Mouse (Mus musculus) myocyte (in vitro differentiated cells): Measurements from ENCODE around the gene Atg2a. TPM values are rescaled to one million over a fixed set of nuclear protein-coding genes. Genes with fewer than 3 reads are reported as not detected.
"Not testable (repeated sequence)": the region's sequence is repeated elsewhere in the genome, so short reads cannot be mapped to it uniquely, and the experiment has no call there.

Experiments
- H3K27me3 ChIP-seq: one replicate; pipeline ENCODE4 v1.6.1; 2011; ENCODE audit not compliant: control insufficient read depth, insufficient read depth, insufficient read length
- H3K36me3 ChIP-seq: one replicate; pipeline ENCODE4 v1.6.1; 2011; ENCODE audit not compliant: control insufficient read depth, insufficient read depth
- H3K4me2 ChIP-seq: one replicate; pipeline ENCODE4 v1.6.1; 2011; ENCODE audit warnings: low read depth, control low read depth
- H3K4me3 ChIP-seq: one replicate; pipeline ENCODE4 v1.5.1; 2011; ENCODE audit warnings: mild to moderate bottlenecking, control low read depth, moderate library complexity
- H3K79me2 ChIP-seq: one replicate; pipeline ENCODE4 v1.6.1; 2011; ENCODE audit not compliant: control insufficient read depth, insufficient read depth
- H3ac ChIP-seq: one replicate; pipeline ENCODE4 v1.6.1; 2011; ENCODE audit not compliant: control insufficient read depth, insufficient read length
- CEBPB ChIP-seq: IDR thresholded peaks from 2 replicates; pipeline ENCODE4 v1.6.1; 2011; ENCODE audit warnings: mild to moderate bottlenecking, moderate library complexity; ENCODE audit not compliant: poor library complexity, insufficient read depth, severe bottlenecking
- E2F4 ChIP-seq: IDR thresholded peaks from one replicate; pipeline ENCODE4 v1.6.1; 2011; ENCODE audit warnings: mild to moderate bottlenecking, control low read depth, moderate library complexity; ENCODE audit not compliant: insufficient read depth
- MAX ChIP-seq: IDR thresholded peaks from one replicate; pipeline ENCODE4 v1.6.1; 2011; ENCODE audit warnings: low read depth, mild to moderate bottlenecking, control low read depth
- MYOD1 ChIP-seq, 3 experiments: IDR thresholded peaks; one replicate each; pipeline ENCODE4 v1.6.1; 2011; ENCODE audit warnings: control low read depth in 2 of 3, low read depth in 2 of 3, mild to moderate bottlenecking in 2 of 3, moderate library complexity in 1 of 3; ENCODE audit not compliant: insufficient read length in 2 of 3, control insufficient read depth in 1 of 3
- MYOG ChIP-seq, 3 experiments: IDR thresholded peaks; one replicate each; pipeline ENCODE4 v1.6.1; 2011; ENCODE audit warnings: control low read depth in 2 of 3, low read depth in 2 of 3, mild to moderate bottlenecking in 2 of 3; ENCODE audit not compliant: insufficient read length in 2 of 3, control insufficient read depth in 1 of 3, insufficient read depth in 1 of 3
- POLR2A ChIP-seq: IDR thresholded peaks from one replicate; pipeline ENCODE4 v1.6.1; 2011; ENCODE audit warnings: low read depth, mild to moderate bottlenecking, control low read depth, moderate library complexity; ENCODE audit not compliant: insufficient read length
- POLR2AphosphoS2 ChIP-seq: IDR thresholded peaks from one replicate; pipeline ENCODE4 v1.6.1; 2011; ENCODE audit warnings: low read depth, control low read depth; ENCODE audit not compliant: insufficient read length
- REST ChIP-seq: IDR thresholded peaks from one replicate; pipeline ENCODE4 v1.6.1; 2011; ENCODE audit warnings: mild to moderate bottlenecking, control low read depth, moderate library complexity; ENCODE audit not compliant: insufficient read depth, insufficient read length
- SRF ChIP-seq: IDR thresholded peaks from one replicate; pipeline ENCODE4 v1.6.1; 2011; ENCODE audit warnings: low read depth; ENCODE audit not compliant: control insufficient read depth, insufficient read length
- TCF12 ChIP-seq: IDR thresholded peaks from one replicate; pipeline ENCODE4 v1.6.1; 2011; ENCODE audit warnings: mild to moderate bottlenecking, control low read depth; ENCODE audit not compliant: poor library complexity, insufficient read depth, severe bottlenecking
- TCF3 ChIP-seq: IDR thresholded peaks from one replicate; pipeline ENCODE4 v1.6.1; 2011; ENCODE audit warnings: low read depth, control low read depth; ENCODE audit not compliant: insufficient read length
- USF1 ChIP-seq: IDR thresholded peaks from one replicate; pipeline ENCODE4 v1.6.1; 2011; ENCODE audit warnings: low read depth, mild to moderate bottlenecking, control low read depth, moderate library complexity
- polyA plus RNA-seq: library from polyadenylated mRNA; unstranded; fragments of >200 nt; fragmentation: generic; extraction: Trizol; gene quantifications from one replicate; pipeline ENCODE4 v1.2.1, GENCODE M21; 2012; ENCODE audit warnings: missing spikeins

The Atg2a gene
- polyA plus RNA-seq, 1 experiment = 15.2 TPM

DNA sequence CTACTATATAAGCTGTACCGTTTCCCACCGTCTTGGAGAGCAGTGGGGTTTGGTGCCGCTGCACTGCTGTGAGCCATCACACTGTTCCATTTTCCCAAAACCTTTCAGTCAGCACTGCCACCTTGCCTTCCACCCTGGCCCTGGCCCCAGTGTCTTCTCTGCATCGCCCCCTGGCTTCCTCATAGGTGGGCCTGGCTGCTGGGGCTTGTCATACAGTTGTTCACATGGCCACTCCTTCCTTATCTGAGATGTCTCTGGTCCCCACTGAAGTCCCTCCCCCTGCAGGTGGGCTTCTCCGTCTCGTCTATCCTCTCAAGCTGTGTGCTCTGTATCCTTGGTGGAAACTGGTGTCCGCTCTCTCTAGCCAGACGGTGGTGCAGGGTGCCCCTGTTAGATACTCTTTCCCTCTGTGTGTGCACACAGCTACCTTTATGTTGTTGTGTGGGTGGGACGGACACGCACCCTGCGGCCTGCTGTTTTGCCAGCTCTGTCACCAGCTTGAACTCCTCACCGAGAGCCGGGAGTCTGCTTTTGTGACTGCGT lies 48.3 kb downstream of the Atg2a start:
- Histone ChIP-seq H3ac (no peak overlapping the region), H3K4me3 (no peak overlapping the region), H3K36me3 (peaks cover 14% of the 10 kb centered on the region), H3K79me2 (peaks cover 70% of the 10 kb centered on the region), H3K4me2 (no peak overlapping the region), H3K27me3 (no peaks in the 10 kb centered on the region)
- TF ChIP-seq TCF3 (no peak), E2F4 (no peak), REST (no peak), TCF12 (no peak), MAX (no peak), MYOD1 (IDR thresholded peaks at IDR 0.05; ENCODE audit: control insufficient read depth in 1 of 3, insufficient read length in 2 of 3, low read depth in 2 of 3) (no peak), MYOG (IDR thresholded peaks at IDR 0.05; ENCODE audit: control insufficient read depth in 1 of 3, insufficient read depth in 1 of 3, insufficient read length in 2 of 3, low read depth in 2 of 3) (no peak), USF1 (no peak), POLR2AphosphoS2 (no peak), CEBPB (no peak), POLR2A (no peak), SRF (no peak)

DNA sequence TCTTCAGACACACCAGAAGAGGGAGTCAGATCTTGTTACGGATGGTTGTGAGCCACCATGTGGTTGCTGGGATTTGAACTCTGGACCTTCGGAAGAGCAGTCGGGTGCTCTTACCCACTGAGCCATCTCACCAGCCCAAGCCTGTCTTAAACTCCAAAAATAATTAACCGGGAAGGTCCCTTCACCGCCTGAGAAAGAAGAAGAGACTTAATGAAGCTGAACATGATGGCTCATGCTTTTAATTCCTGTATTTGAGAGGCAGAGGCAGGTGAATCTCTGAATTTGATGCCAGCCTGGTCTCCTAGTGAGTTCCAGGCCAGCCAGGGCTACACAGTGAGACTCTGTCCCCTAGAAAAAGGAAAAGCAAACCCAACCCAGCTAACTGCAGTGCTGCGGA lies 49.2 kb downstream of the Atg2a start:
- H3K36me3 ChIP-seq = peaks cover 15% of the 10 kb centered on the region
- peaks cover 66% of the 10 kb centered on the region for H3K79me2 ChIP-seq
- not testable (repeated sequence) for H3K4me2 ChIP-seq, H3K27me3 ChIP-seq, H3K4me3 ChIP-seq, H3ac ChIP-seq

DNA sequence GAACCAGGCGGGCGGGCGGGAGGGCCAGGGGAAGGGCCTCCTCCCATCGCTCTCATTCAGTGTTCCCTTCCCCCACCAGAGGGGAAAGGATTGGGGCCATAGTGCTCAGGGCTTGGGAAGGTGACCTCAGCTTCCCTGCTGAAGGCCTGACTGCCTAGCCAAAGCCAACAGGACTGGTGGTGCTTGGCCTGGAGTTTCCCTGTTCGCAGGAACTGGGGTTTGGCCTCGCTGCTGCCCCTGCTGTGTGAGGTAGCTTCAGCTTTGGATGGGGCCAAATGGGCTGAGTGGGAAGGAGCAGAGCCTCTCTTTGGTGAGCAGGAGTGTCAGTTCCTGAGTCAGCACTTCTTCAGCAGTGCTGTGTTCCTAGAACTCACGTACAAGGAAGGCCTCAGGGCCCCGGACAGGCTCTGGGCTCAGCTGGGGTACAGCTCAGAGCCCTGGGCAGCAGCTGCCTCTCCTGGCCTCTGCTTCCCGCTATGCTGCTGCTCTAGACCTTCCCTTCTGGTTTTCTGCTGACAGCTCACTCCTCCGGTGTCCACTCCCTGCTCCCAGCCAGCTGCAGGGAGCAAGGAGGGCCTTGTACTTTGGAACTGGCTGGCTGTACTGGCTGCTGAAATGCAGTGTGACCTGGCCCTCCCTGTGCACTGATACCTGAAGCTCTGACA lies 49.8 kb downstream of the Atg2a start:
- H3K36me3 ChIP-seq = peaks cover 16% of the 10 kb centered on the region
- no peaks in the 10 kb centered on the region for H3K27me3 ChIP-seq
- TF ChIP-seq POLR2AphosphoS2 (no peak), MYOD1 (IDR thresholded peaks at IDR 0.05; ENCODE audit: control insufficient read depth in 1 of 3, insufficient read length in 2 of 3, low read depth in 2 of 3) (peak in 2 of 3 experiments; percentile 34 to 55), TCF3 (no peak), MYOG (IDR thresholded peaks at IDR 0.05; ENCODE audit: control insufficient read depth in 1 of 3, insufficient read depth in 1 of 3, insufficient read length in 2 of 3, low read depth in 2 of 3) (peak in 2 of 3 experiments; percentile 22 to 80), E2F4 (no peak)
- H3K4me2 ChIP-seq = no peak overlapping the region
- H3K79me2 ChIP-seq = peaks cover 63% of the 10 kb centered on the region
- H3ac ChIP-seq = no peak overlapping the region
- no peak overlapping the region for H3K4me3 ChIP-seq

DNA sequence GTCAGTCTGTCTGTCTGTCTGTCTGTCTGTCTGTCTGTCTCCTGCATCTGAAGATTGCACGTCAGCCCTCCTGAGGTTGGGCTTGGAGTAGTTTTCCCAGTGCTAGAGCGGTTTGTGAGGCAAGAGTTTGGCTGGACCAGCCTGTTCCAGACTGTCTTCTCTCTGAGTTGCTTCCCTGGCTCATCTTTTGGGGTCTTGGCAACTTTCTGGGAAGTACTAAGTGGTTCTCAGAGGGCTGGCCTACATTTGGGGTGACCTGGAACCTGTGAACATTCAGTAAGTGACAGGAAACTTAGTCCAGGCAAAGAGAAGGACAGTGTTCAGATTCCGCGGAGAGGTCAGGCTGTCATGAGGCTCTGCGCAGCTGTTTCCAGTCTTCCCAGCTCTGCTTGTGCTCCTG lies 50.8 kb downstream of the Atg2a start:
- TF ChIP-seq USF1 (no peak), REST (no peak), TCF12 (no peak), MYOG (IDR thresholded peaks at IDR 0.05; ENCODE audit: control insufficient read depth in 1 of 3, insufficient read depth in 1 of 3, insufficient read length in 2 of 3, low read depth in 2 of 3) (peak in 1 of 3 experiments; percentile 4), CEBPB (no peak), SRF (no peak), MYOD1 (IDR thresholded peaks at IDR 0.05; ENCODE audit: control insufficient read depth in 1 of 3, insufficient read length in 2 of 3, low read depth in 2 of 3) (peak in 2 of 3 experiments; percentile 10 to 16), POLR2A (no peak)
- Histone ChIP-seq H3ac (no peak overlapping the region), H3K27me3 (no peaks in the 10 kb centered on the region), H3K36me3 (peaks cover 19% of the 10 kb centered on the region), H3K79me2 (peaks cover 56% of the 10 kb centered on the region), H3K4me3 (no peak overlapping the region), H3K4me2 (no peak overlapping the region)

DNA sequence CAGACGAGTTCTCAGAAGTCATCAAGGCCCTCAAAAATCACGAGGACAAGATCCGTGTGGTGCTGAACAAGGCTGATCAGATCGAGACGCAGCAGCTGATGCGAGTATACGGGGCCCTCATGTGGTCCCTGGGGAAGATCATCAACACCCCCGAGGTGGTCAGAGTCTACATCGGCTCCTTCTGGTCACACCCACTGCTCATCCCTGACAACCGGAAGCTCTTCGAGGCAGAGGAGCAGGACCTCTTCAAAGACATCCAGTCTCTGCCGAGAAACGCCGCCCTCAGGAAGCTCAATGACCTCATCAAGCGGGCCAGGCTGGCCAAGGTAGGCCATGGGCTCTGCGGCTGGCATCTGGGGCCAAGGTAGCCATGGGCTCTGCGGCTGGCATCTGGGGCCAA lies 52.8 kb downstream of the Atg2a start:
- H3K79me2 ChIP-seq = peaks cover 36% of the 10 kb centered on the region
- no peak for TF ChIP-seq POLR2A
- TF ChIP-seq TCF12 = no peak
- no peak for TF ChIP-seq CEBPB
- TF ChIP-seq SRF = no peak
- no peak for TF ChIP-seq MAX
- no peak for TF ChIP-seq TCF3
- TF ChIP-seq MYOD1 (IDR thresholded peaks at IDR 0.05; ENCODE audit: control insufficient read depth in 1 of 3, insufficient read length in 2 of 3, low read depth in 2 of 3) = no peak
- no peak for TF ChIP-seq USF1
- no peak for TF ChIP-seq E2F4
- TF ChIP-seq POLR2AphosphoS2 = no peak
- no peak for TF ChIP-seq MYOG (IDR thresholded peaks at IDR 0.05; ENCODE audit: control insufficient read depth in 1 of 3, insufficient read depth in 1 of 3, insufficient read length in 2 of 3, low read depth in 2 of 3)
- no peak for TF ChIP-seq REST
- no peaks in the 10 kb centered on the region for H3K27me3 ChIP-seq
- H3ac ChIP-seq = no peak overlapping the region
- H3K4me3 ChIP-seq = no peak overlapping the region
- H3K4me2 ChIP-seq = no peak overlapping the region
- peaks cover 29% of the 10 kb centered on the region for H3K36me3 ChIP-seq
